Mouse (Mus musculus): ENCODE results near the gene Pip5k1b. TPM values are rescaled to one million over a fixed set of nuclear protein-coding genes. Genes with fewer than 3 reads are reported as not detected.
A peak's percentile ranks its signal among the peaks of the same experiment; 100 is the strongest.

Gene Pip5k1b
- polyA plus RNA-seq, 1 experiment: 0.24 TPM

DNA sequence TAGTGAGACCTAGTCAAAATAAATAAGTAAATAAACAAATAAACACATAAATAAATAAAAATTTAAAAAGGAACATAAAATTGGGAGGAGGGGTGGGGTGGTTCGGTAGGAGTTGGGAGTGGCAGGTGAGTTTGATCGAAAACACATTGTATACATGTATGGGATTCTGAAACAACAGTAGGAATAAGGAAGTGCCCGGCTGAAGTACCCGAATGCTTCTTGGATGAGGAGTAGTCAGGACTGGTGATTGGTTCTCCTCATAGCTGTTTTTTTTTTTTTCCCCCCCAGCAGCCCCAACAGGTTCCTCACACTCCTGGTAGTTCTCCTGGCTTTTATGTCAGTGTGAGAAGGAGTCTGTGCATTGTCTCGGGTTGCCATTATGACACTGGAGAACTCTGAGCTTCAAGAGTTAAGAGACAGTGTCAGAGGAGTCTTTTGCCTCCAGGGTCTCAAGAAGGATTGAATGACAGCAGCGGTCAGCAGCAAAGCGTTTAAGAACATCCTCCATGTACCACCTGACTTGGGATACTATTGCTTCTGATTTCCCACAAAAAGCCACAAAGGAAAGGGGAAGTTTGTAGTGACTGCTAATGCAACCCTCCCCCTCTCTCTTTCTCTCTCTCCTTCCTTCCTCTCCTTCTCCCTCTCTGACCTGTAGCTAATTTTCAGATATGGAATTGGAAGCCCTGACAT lies 274.2 kb downstream of the Pip5k1b start:
- H3K4me2 ChIP-seq (ENCODE audit: low read depth): no peak overlapping the region
- TF ChIP-seq E2F4 (IDR thresholded peaks at IDR 0.05; ENCODE audit: insufficient read depth): no peak
- no peak for TF ChIP-seq REST (IDR thresholded peaks at IDR 0.05; ENCODE audit: insufficient read depth, insufficient read length)
- H3K79me2 ChIP-seq (ENCODE audit: control insufficient read depth, insufficient read depth): no peaks in the 10 kb centered on the region
- no peak overlapping the region for H3ac ChIP-seq (ENCODE audit: control insufficient read depth, insufficient read length)
- no peaks in the 10 kb centered on the region for H3K36me3 ChIP-seq (ENCODE audit: control insufficient read depth, insufficient read depth)
- no peaks in the 10 kb centered on the region for H3K27me3 ChIP-seq (ENCODE audit: control insufficient read depth, insufficient read depth, insufficient read length)
- no peak overlapping the region for H3K4me3 ChIP-seq

DNA sequence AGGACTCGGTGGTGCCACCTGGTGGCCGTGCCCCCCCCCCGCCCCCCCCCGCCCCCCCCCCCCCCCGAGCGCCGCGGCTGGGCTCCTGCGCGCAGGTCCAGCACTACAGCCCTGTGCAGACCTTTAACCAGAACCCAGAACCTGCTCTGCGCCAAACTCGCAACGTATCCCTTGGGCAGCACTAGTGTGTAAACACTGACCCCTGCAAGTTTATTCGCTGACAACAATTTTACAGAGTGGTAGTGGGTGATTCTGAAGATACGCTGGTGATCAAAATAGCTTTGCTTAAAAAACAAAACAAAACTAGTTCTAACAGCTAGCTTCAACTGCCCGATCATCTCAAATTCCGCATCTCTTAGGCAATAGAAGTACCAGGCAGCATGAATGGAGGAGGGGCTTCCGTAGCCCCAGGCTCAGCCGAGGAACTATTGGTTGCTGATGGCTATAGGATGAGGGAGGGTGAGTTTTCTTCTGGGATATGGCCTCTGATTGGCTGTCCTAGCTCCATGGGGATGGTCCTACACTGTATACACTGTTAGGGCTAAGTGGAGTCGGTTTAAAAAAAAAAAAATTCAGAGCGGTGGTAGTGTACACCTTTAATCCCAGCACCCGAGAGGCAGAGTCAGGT lies 275.0 kb downstream of the Pip5k1b start, which contains the start of gene Fxn:
TSS of gene Fxn (minus strand) at position 5 of the 628 bp plus-strand sequence.
- H3K4me2 ChIP-seq (ENCODE audit: low read depth): peak within 1 kb of the TSS; percentile 97
- no peaks in the 10 kb centered on the region for H3K27me3 ChIP-seq (ENCODE audit: control insufficient read depth, insufficient read depth, insufficient read length)
- H3K4me3 ChIP-seq: peak within 1 kb of the TSS; percentile 26
- H3K36me3 ChIP-seq (ENCODE audit: control insufficient read depth, insufficient read depth): no peaks in the 10 kb centered on the region
- peak within 1 kb of the TSS; percentile 34 for H3ac ChIP-seq (ENCODE audit: control insufficient read depth, insufficient read length)
- H3K79me2 ChIP-seq (ENCODE audit: control insufficient read depth, insufficient read depth): no peaks in the 10 kb centered on the region
- TF ChIP-seq POLR2A (IDR thresholded peaks at IDR 0.05; ENCODE audit: insufficient read length, low read depth): no peak
- no peak for TF ChIP-seq REST (IDR thresholded peaks at IDR 0.05; ENCODE audit: insufficient read depth, insufficient read length)
- TF ChIP-seq MAX (IDR thresholded peaks at IDR 0.05; ENCODE audit: low read depth): no peak
- TF ChIP-seq TCF12 (IDR thresholded peaks at IDR 0.05; ENCODE audit: insufficient read depth, poor library complexity, severe bottlenecking): no peak
- no peak for TF ChIP-seq MYOD1 (IDR thresholded peaks at IDR 0.05; ENCODE audit: control insufficient read depth in 1 of 3, insufficient read length in 2 of 3, low read depth in 2 of 3)
- TF ChIP-seq MYOG (IDR thresholded peaks at IDR 0.05; ENCODE audit: control insufficient read depth in 1 of 3, insufficient read depth in 1 of 3, insufficient read length in 2 of 3, low read depth in 2 of 3): no peak
- no peak for TF ChIP-seq POLR2AphosphoS2 (IDR thresholded peaks at IDR 0.05; ENCODE audit: insufficient read length, low read depth)
- no peak for TF ChIP-seq E2F4 (IDR thresholded peaks at IDR 0.05; ENCODE audit: insufficient read depth)

- TF ChIP-seq CEBPB (IDR thresholded peaks at IDR 0.05; ENCODE audit: insufficient read depth, poor library complexity, severe bottlenecking) (no peak), TCF12 (IDR thresholded peaks at IDR 0.05; ENCODE audit: insufficient read depth, poor library complexity, severe bottlenecking) (no peak), POLR2AphosphoS2 (IDR thresholded peaks at IDR 0.05; ENCODE audit: insufficient read length, low read depth) (peak; percentile 46), REST (IDR thresholded peaks at IDR 0.05; ENCODE audit: insufficient read depth, insufficient read length) (no peak), USF1 (IDR thresholded peaks at IDR 0.05; ENCODE audit: low read depth) (no peak), E2F4 (IDR thresholded peaks at IDR 0.05; ENCODE audit: insufficient read depth) (peak; percentile 49), MAX (IDR thresholded peaks at IDR 0.05; ENCODE audit: low read depth) (no peak), MYOD1 (IDR thresholded peaks at IDR 0.05; ENCODE audit: control insufficient read depth in 1 of 3, insufficient read length in 2 of 3, low read depth in 2 of 3) (peak in 1 of 3 experiments; percentile 5), MYOG (IDR thresholded peaks at IDR 0.05; ENCODE audit: control insufficient read depth in 1 of 3, insufficient read depth in 1 of 3, insufficient read length in 2 of 3, low read depth in 2 of 3) (no peak), POLR2A (IDR thresholded peaks at IDR 0.05; ENCODE audit: insufficient read length, low read depth) (peak; percentile 78), SRF (IDR thresholded peaks at IDR 0.05; ENCODE audit: control insufficient read depth, insufficient read length, low read depth) (no peak), TCF3 (IDR thresholded peaks at IDR 0.05; ENCODE audit: insufficient read length, low read depth) (no peak)
- Histone ChIP-seq H3K79me2 (ENCODE audit: control insufficient read depth, insufficient read depth) (no peaks in the 10 kb centered on the region), H3ac (ENCODE audit: control insufficient read depth, insufficient read length) (peak overlapping the region; percentile 34), H3K4me3 (peak overlapping the region; percentile 26), H3K27me3 (ENCODE audit: control insufficient read depth, insufficient read depth, insufficient read length) (no peaks in the 10 kb centered on the region), H3K36me3 (ENCODE audit: control insufficient read depth, insufficient read depth) (no peaks in the 10 kb centered on the region), H3K4me2 (ENCODE audit: low read depth) (peak overlapping the region; percentile 97)
These were observed 275.7 kb downstream of the Pip5k1b start for GRCm38 (mm10) chr19:24279706-24280600.

- Histone ChIP-seq H3K36me3 (ENCODE audit: control insufficient read depth, insufficient read depth) (no peaks in the 10 kb centered on the region), H3K27me3 (ENCODE audit: control insufficient read depth, insufficient read depth, insufficient read length) (no peaks in the 10 kb centered on the region), H3K4me2 (ENCODE audit: low read depth) (no peak overlapping the region), H3ac (ENCODE audit: control insufficient read depth, insufficient read length) (no peak overlapping the region), H3K79me2 (ENCODE audit: control insufficient read depth, insufficient read depth) (no peaks in the 10 kb centered on the region), H3K4me3 (no peak overlapping the region)
- TF ChIP-seq TCF3 (IDR thresholded peaks at IDR 0.05; ENCODE audit: insufficient read length, low read depth): no peak
- no peak for TF ChIP-seq POLR2AphosphoS2 (IDR thresholded peaks at IDR 0.05; ENCODE audit: insufficient read length, low read depth)
- no peak for TF ChIP-seq SRF (IDR thresholded peaks at IDR 0.05; ENCODE audit: control insufficient read depth, insufficient read length, low read depth)
- TF ChIP-seq E2F4 (IDR thresholded peaks at IDR 0.05; ENCODE audit: insufficient read depth): no peak
- no peak for TF ChIP-seq REST (IDR thresholded peaks at IDR 0.05; ENCODE audit: insufficient read depth, insufficient read length)
- no peak for TF ChIP-seq POLR2A (IDR thresholded peaks at IDR 0.05; ENCODE audit: insufficient read length, low read depth)
- no peak for TF ChIP-seq CEBPB (IDR thresholded peaks at IDR 0.05; ENCODE audit: insufficient read depth, poor library complexity, severe bottlenecking)
- TF ChIP-seq MYOG (IDR thresholded peaks at IDR 0.05; ENCODE audit: control insufficient read depth in 1 of 3, insufficient read depth in 1 of 3, insufficient read length in 2 of 3, low read depth in 2 of 3): no peak
- no peak for TF ChIP-seq MAX (IDR thresholded peaks at IDR 0.05; ENCODE audit: low read depth)
- TF ChIP-seq MYOD1 (IDR thresholded peaks at IDR 0.05; ENCODE audit: control insufficient read depth in 1 of 3, insufficient read length in 2 of 3, low read depth in 2 of 3): no peak
These were observed 276.8 kb downstream of the Pip5k1b start for GRCm38 (mm10) chr19:24278859-24279258.

All from myocyte (in vitro differentiated cells).